Mouse (Mus musculus): ENCODE data around the gene Zfp174. TPM values are rescaled to one million over a fixed set of nuclear protein-coding genes. Genes with fewer than 3 reads are reported as not detected.

Gene Zfp174
- polyA plus RNA-seq, 1 experiment = 1.1 TPM

GRCm38 (mm10) chr16:3907471-3907870 is 60.4 kb downstream of the Zfp174 start:
- no peak overlapping the region for H3K4me3 ChIP-seq (ENCODE audit: insufficient read depth, low read depth, low read length)
- no peaks in the 10 kb centered on the region for H3K4me1 ChIP-seq (ENCODE audit: control insufficient read depth, insufficient read depth, insufficient read length, low read length)
- H3K27ac ChIP-seq (replicated peaks; ENCODE audit: low read depth, low read length) = no peak overlapping the region

Other genes starting within 250 kb of the Zfp174 start
- not detected in 2 replicates for gene Mefv, start 129.2 kb upstream of the Zfp174 start, polyA plus RNA-seq (2012; ENCODE audit: insufficient read depth, insufficient read length, missing spikeins)
- gene Zfp263, start 103.2 kb upstream of the Zfp174 start, polyA plus RNA-seq (2012; ENCODE audit: insufficient read depth, insufficient read length, missing spikeins) = 6.6 and 6.8 TPM in 2 replicates
- not detected in 2 replicates for gene Olfr15, start 16.4 kb upstream of the Zfp174 start, polyA plus RNA-seq (2012; ENCODE audit: insufficient read depth, insufficient read length, missing spikeins)
- 41.4 and 52.4 TPM in 2 replicates for gene Naa60, start 25.1 kb downstream of the Zfp174 start, polyA plus RNA-seq (2012; ENCODE audit: insufficient read depth, insufficient read length, missing spikeins)
- 3.9 and 4.9 TPM in 2 replicates for gene Zfp597, start 37.3 kb downstream of the Zfp174 start, polyA plus RNA-seq (2012; ENCODE audit: insufficient read depth, insufficient read length, missing spikeins)
- not detected in 2 replicates for gene Gm20695, start 37.4 kb downstream of the Zfp174 start, polyA plus RNA-seq (2012; ENCODE audit: insufficient read depth, insufficient read length, missing spikeins)
- 3.8 and 4.2 TPM in 2 replicates for gene 1700037C18Rik, start 61.4 kb downstream of the Zfp174 start, polyA plus RNA-seq (2012; ENCODE audit: insufficient read depth, insufficient read length, missing spikeins)
- gene Cluap1, start 61.5 kb downstream of the Zfp174 start, polyA plus RNA-seq (2012; ENCODE audit: insufficient read depth, insufficient read length, missing spikeins) = 9.1 and 10.2 TPM in 2 replicates
- not detected in 2 replicates for gene Nlrc3, start 129.4 kb downstream of the Zfp174 start, polyA plus RNA-seq (2012; ENCODE audit: insufficient read depth, insufficient read length, missing spikeins)
- 2.7 and 3.5 TPM in 2 replicates for gene Slx4, start 156.5 kb downstream of the Zfp174 start, polyA plus RNA-seq (2012; ENCODE audit: insufficient read depth, insufficient read length, missing spikeins)
- gene Dnase1, start 189.7 kb downstream of the Zfp174 start, polyA plus RNA-seq (2012; ENCODE audit: insufficient read depth, insufficient read length, missing spikeins) = not detected in 2 replicates
- 226 and 245 TPM in 2 replicates for gene Trap1, start 230.6 kb downstream of the Zfp174 start, polyA plus RNA-seq (2012; ENCODE audit: insufficient read depth, insufficient read length, missing spikeins)

Data from brown adipose tissue, adult 24 weeks (tissue).